Mouse (Mus musculus) liver, postnatal 0 days (tissue): ENCODE results near the gene Gm10961. TPM values are rescaled to one million over a fixed set of nuclear protein-coding genes. Genes with fewer than 3 reads are reported as not detected.

Source experiments
- ATAC-seq: fragments of 200-750 bp; cut with Nextera tagmentation; 2 replicates; pipeline ENCODE4 v1.8.0; 2017; ENCODE audit warnings: mild to moderate bottlenecking, moderate library complexity
- DNase-seq: peaks from one replicate; pipeline ENCODE4 v3.0.0-alpha.2; 2016
- H3K27ac ChIP-seq: fragments of 300-500 bp; sonication (generic); 2 replicates; pipeline ENCODE4 v1.5.1; 2014; ENCODE audit warnings: antibody characterized with exemption, moderate library complexity, mild to moderate bottlenecking, low read depth
- H3K27me3 ChIP-seq: fragments of 300-500 bp; sonication (generic); 2 replicates; pipeline ENCODE4 v1.6.1; 2014; ENCODE audit warnings: low read length, control low read depth, mixed read lengths; ENCODE audit not compliant: insufficient read depth
- H3K36me3 ChIP-seq: fragments of 300-500 bp; sonication (generic); replicated peaks from 2 replicates; pipeline ENCODE4 v1.6.1; 2014; ENCODE audit warnings: mild to moderate bottlenecking, control low read depth, low read length, moderate library complexity, mixed read lengths; ENCODE audit not compliant: insufficient read depth
- H3K4me1 ChIP-seq: fragments of 300-500 bp; sonication (generic); 2 replicates; pipeline ENCODE4 v1.6.1; 2014; ENCODE audit warnings: antibody characterized with exemption, mild to moderate bottlenecking, control low read depth; ENCODE audit not compliant: insufficient read depth
- H3K4me2 ChIP-seq: fragments of 300-500 bp; sonication (generic); 2 replicates; pipeline ENCODE4 v1.6.1; 2014; ENCODE audit warnings: low read depth, mild to moderate bottlenecking, low read length, moderate library complexity, mixed read lengths
- H3K4me3 ChIP-seq: fragments of 300-500 bp; sonication (generic); 2 replicates; pipeline ENCODE4 v1.5.1; 2014; ENCODE audit warnings: low read depth, low read length
- H3K9ac ChIP-seq: fragments of 300-500 bp; sonication (generic); replicated peaks from 2 replicates; pipeline ENCODE4 v1.6.1; 2014; ENCODE audit warnings: mild to moderate bottlenecking, moderate library complexity
- H3K9me3 ChIP-seq: fragments of 300-500 bp; sonication (generic); 2 replicates; pipeline ENCODE4 v1.6.1; 2016; ENCODE audit warnings: mild to moderate bottlenecking, control low read depth, low read length, mixed read lengths
- CTCF ChIP-seq: sonication (generic); IDR thresholded peaks from 2 replicates; pipeline ENCODE4 v1.5.1; 2016; ENCODE audit warnings: antibody characterized with exemption, low read depth
- EP300 ChIP-seq: IDR thresholded peaks from 2 replicates; pipeline ENCODE4 v1.6.1; 2016; ENCODE audit warnings: antibody characterized with exemption, low read depth, mild to moderate bottlenecking
- WGBS: fragments of 180-500 bp; shearing (Covaris S2); extraction: QIAGEN DNeasy Blood & Tissue Kit; methylation state at CpG from one replicate; pipeline ENCODE4 v1.1.7; 2014; ENCODE audit not compliant: insufficient replicate concordance; 5-methylcytosine and 5-hydroxymethylcytosine counted together
- polyA plus RNA-seq: library from polyadenylated mRNA; unstranded; fragments of >200 nt; fragmentation: Nextera tagmentation; extraction: Ambion mirVana; gene quantifications from 2 replicates; pipeline ENCODE4 v1.2.1, GENCODE M21; 2015

The Gm10961 gene
- polyA plus RNA-seq, 1 experiment from 2014 or later, result not detected

DNA sequence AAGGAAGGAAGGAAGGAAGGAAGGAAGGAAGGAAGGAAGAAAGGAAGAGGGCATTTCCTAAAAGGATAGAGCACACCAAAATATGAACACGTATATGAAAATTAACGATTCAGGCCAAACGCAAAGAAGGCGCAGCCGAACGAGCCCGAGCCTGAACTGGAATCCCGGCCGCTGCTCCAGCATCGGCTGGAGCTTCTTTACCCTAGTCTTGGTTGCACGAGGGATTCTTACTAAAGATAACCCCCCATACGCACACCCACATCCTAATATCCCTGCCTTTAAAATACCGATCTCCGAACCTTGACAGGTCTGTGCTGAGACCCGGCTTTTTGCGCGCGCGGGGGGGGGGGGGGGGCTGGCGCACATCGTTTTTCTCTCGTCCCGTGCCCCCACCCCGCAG lies 34.0 kb upstream of the Gm10961 start:
- no peak overlapping the region for H3K9ac ChIP-seq
- WGBS, result 3% methylated on average over 22 of the region's 24 CpGs
- no peaks in the 10 kb centered on the region for H3K36me3 ChIP-seq
- H3K4me3 ChIP-seq, result no peak overlapping the region
- no peak overlapping the region for H3K4me2 ChIP-seq
- ATAC-seq, result no peak
- no peaks in the 10 kb centered on the region for H3K9me3 ChIP-seq
- H3K27ac ChIP-seq, result no peak overlapping the region
- H3K27me3 ChIP-seq, result peaks cover 87% of the 10 kb centered on the region
- peaks cover 7% of the 10 kb centered on the region; the same call in 1 of the 2 replicates for H3K4me1 ChIP-seq
- TF ChIP-seq CTCF (no peak), EP300 (no peak)
- DNase-seq, result no peak

GRCm38 (mm10) chr3:107597586-107598389 lies 33.3 kb upstream of the Gm10961 start:
- Histone ChIP-seq H3K9me3 (no peaks in the 10 kb centered on the region), H3K27ac (no peak overlapping the region), H3K36me3 (no peaks in the 10 kb centered on the region), H3K27me3 (peaks cover 80% of the 10 kb centered on the region), H3K4me1 (peaks cover 7% of the 10 kb centered on the region; the same call in 1 of the 2 replicates), H3K4me2 (no peak overlapping the region), H3K4me3 (no peak overlapping the region), H3K9ac (no peak overlapping the region)
- ATAC-seq (no peak), DNase-seq (no peak)
- TF ChIP-seq CTCF, result no peak
- TF ChIP-seq EP300, result no peak
- WGBS, result 12% methylated on average over 22 of the region's 22 CpGs

GRCm38 (mm10) chr3:107600127-107600526 lies 31.0 kb upstream of the Gm10961 start:
- Histone ChIP-seq H3K4me2 (no peak overlapping the region), H3K4me1 (peaks cover 6% of the 10 kb centered on the region; the same call in 1 of the 2 replicates), H3K9ac (no peak overlapping the region), H3K9me3 (no peaks in the 10 kb centered on the region), H3K27ac (no peak overlapping the region), H3K27me3 (peaks cover 57% of the 10 kb centered on the region), H3K4me3 (no peak overlapping the region), H3K36me3 (no peaks in the 10 kb centered on the region)
- WGBS, result 46% methylated on average over 6 of the region's 6 CpGs
- DNase-seq, result no peak
- ATAC-seq, result no peak
- TF ChIP-seq EP300 (no peak), CTCF (no peak)

- H3K9me3 ChIP-seq, result no peaks in the 10 kb centered on the region
- peak; percentile 87 for TF ChIP-seq CTCF
- TF ChIP-seq EP300, result no peak
- H3K9ac ChIP-seq, result no peak overlapping the region
- H3K4me2 ChIP-seq, result no peak overlapping the region
- no peak overlapping the region for H3K4me3 ChIP-seq
- no peaks in the 10 kb centered on the region for H3K4me1 ChIP-seq
- peaks cover 9% of the 10 kb centered on the region; the same call in 1 of the 2 replicates for H3K27me3 ChIP-seq
- no peaks in the 10 kb centered on the region for H3K36me3 ChIP-seq
- DNase-seq (peak; percentile 68), ATAC-seq (0 out of 2 replicates have a peak, but pooled peaks have one; percentile 30)
- WGBS, result 9% methylated on average over 4 of the region's 4 CpGs
- no peak overlapping the region for H3K27ac ChIP-seq
These were observed 25.8 kb upstream of the Gm10961 start for GRCm38 (mm10) chr3:107605304-107605703.

- TF ChIP-seq EP300 (no peak), CTCF (no peak)
- H3K9ac ChIP-seq, result no peak overlapping the region
- no peaks in the 10 kb centered on the region for H3K4me1 ChIP-seq
- no peaks in the 10 kb centered on the region for H3K9me3 ChIP-seq
- ATAC-seq, result no peak
- DNase-seq, result no peak
- H3K4me3 ChIP-seq, result no peak overlapping the region
- no peak overlapping the region for H3K4me2 ChIP-seq
- H3K36me3 ChIP-seq, result 0 out of 2 replicates have a peak, but pooled peaks cover 1% of the 10 kb centered on the region
- H3K27ac ChIP-seq, result no peak overlapping the region
- WGBS, result 80% methylated on average over 8 of the region's 8 CpGs
- no peaks in the 10 kb centered on the region for H3K27me3 ChIP-seq
These were observed 23.9 kb upstream of the Gm10961 start for GRCm38 (mm10) chr3:107607221-107607620.

- DNase-seq (no peak), ATAC-seq (peak; percentile 76)
- Histone ChIP-seq H3K27ac (no peak overlapping the region), H3K36me3 (peaks cover 17% of the 10 kb centered on the region), H3K4me3 (no peak overlapping the region), H3K4me1 (no peaks in the 10 kb centered on the region), H3K9ac (no peak overlapping the region), H3K4me2 (no peak overlapping the region), H3K9me3 (no peaks in the 10 kb centered on the region), H3K27me3 (no peaks in the 10 kb centered on the region)
- TF ChIP-seq CTCF, result no peak
- no peak for TF ChIP-seq EP300
- 27% methylated on average over 4 of the region's 4 CpGs for WGBS
These were observed 22.3 kb upstream of the Gm10961 start for GRCm38 (mm10) chr3:107608808-107609207.
